Mouse (Mus musculus) embryo, embryonic 11 days (tissue): ENCODE measurements around the gene Clip2.

ENCODE experiments used
- DNase-seq: peaks from one replicate; pipeline ENCODE4 v3.0.0-alpha.2; 2015

The Clip2 gene

GRCm38 (mm10) chr5:134560450-134561171 lies 8.4 kb upstream of the Clip2 start:
- DNase-seq, result no peak

GRCm38 (mm10) chr5:134560071-134560449 lies 7.8 kb upstream of the Clip2 start, which contains the start of gene Syna:
Gene Syna (minus strand): TSS chr5:134560171.
- DNase-seq, result no peak

GRCm38 (mm10) chr5:134555463-134556164 lies 3.4 kb upstream of the Clip2 start:
- peak; percentile 92 for DNase-seq

GRCm38 (mm10) chr5:134553951-134554546 lies 1.8 kb upstream of the Clip2 start:
- DNase-seq, result no peak

GRCm38 (mm10) chr5:134551233-134552109 lies 763 bp downstream of the Clip2 start:
- DNase-seq, result peak; percentile 55

- DNase-seq, result no peak
Measured at GRCm38 (mm10) chr5:134550836-134551232, 1.4 kb downstream of the Clip2 start.

GRCm38 (mm10) chr5:134549640-134550168 lies 2.5 kb downstream of the Clip2 start:
- no peak for DNase-seq

- no peak for DNase-seq
Measured at GRCm38 (mm10) chr5:134548306-134548705, 3.9 kb downstream of the Clip2 start.

- DNase-seq, result no peak
Measured at GRCm38 (mm10) chr5:134546790-134547189, 5.4 kb downstream of the Clip2 start.

GRCm38 (mm10) chr5:134545242-134545629 lies 7.0 kb downstream of the Clip2 start:
- DNase-seq, result no peak

- peak; percentile 53 for DNase-seq
Measured at GRCm38 (mm10) chr5:134544516-134545241, 7.6 kb downstream of the Clip2 start.

GRCm38 (mm10) chr5:134541640-134542039 lies 10.6 kb downstream of the Clip2 start:
- peak; percentile 23 for DNase-seq

- no peak for DNase-seq
Measured at GRCm38 (mm10) chr5:134540881-134541280, 11.4 kb downstream of the Clip2 start.

- DNase-seq, result peak; percentile 84
Measured at GRCm38 (mm10) chr5:134539891-134540290, 12.3 kb downstream of the Clip2 start.

- DNase-seq, result no peak
Measured at GRCm38 (mm10) chr5:134536036-134536435, 16.2 kb downstream of the Clip2 start.

- DNase-seq, result no peak
Measured at GRCm38 (mm10) chr5:134532417-134532816, 19.8 kb downstream of the Clip2 start.

GRCm38 (mm10) chr5:134531585-134531984 lies 20.6 kb downstream of the Clip2 start:
- no peak for DNase-seq

- no peak for DNase-seq
Measured at GRCm38 (mm10) chr5:134530830-134531229, 21.4 kb downstream of the Clip2 start.

- DNase-seq, result no peak
Measured at GRCm38 (mm10) chr5:134528488-134528887, 23.7 kb downstream of the Clip2 start.

GRCm38 (mm10) chr5:134525971-134526711 lies 26.1 kb downstream of the Clip2 start:
- no peak for DNase-seq

GRCm38 (mm10) chr5:134523728-134524127 lies 28.5 kb downstream of the Clip2 start:
- DNase-seq, result no peak
